Mouse (Mus musculus) stomach, embryonic 14.5 days (tissue): ENCODE data around the gene Ppp1r26. TPM values are rescaled to one million over a fixed set of nuclear protein-coding genes. Genes with fewer than 3 reads are reported as not detected.

Source experiments
- ATAC-seq: fragments of 200-750 bp; cut with Nextera tagmentation; 2 replicates; pipeline ENCODE4 v1.8.0; 2017; ENCODE audit warnings: low read depth, moderate TSS enrichment; ENCODE audit not compliant: insufficient number of reproducible peaks, insufficient read depth, low FRiP score
- H3K27ac ChIP-seq: fragments of 300-500 bp; sonication (generic); 2 replicates; pipeline ENCODE4 v1.5.1; 2014; ENCODE audit warnings: mild to moderate bottlenecking, low read length, moderate library complexity, mixed read lengths
- H3K27me3 ChIP-seq: fragments of 300-500 bp; sonication (generic); 2 replicates; pipeline ENCODE4 v1.6.1; 2014; ENCODE audit warnings: low read length, control low read depth, mixed read lengths; ENCODE audit not compliant: control insufficient read depth, insufficient read depth
- H3K36me3 ChIP-seq: fragments of 300-500 bp; sonication (generic); 2 replicates; pipeline ENCODE4 v1.6.1; 2014; ENCODE audit warnings: mild to moderate bottlenecking, control low read depth, low read length, moderate library complexity, mixed read lengths; ENCODE audit not compliant: control insufficient read depth, insufficient read depth
- H3K4me1 ChIP-seq: fragments of 300-500 bp; sonication (generic); 2 replicates; pipeline ENCODE4 v1.6.1; 2014; ENCODE audit warnings: low read length, control low read depth, mixed read lengths; ENCODE audit not compliant: control insufficient read depth, insufficient read depth
- H3K4me2 ChIP-seq: fragments of 300-500 bp; sonication (generic); replicated peaks from 2 replicates; pipeline ENCODE4 v1.6.1; 2014; ENCODE audit warnings: low read depth, low read length, control low read depth
- H3K4me3 ChIP-seq: fragments of 300-500 bp; sonication (generic); 2 replicates; pipeline ENCODE4 v1.5.1; 2014; ENCODE audit warnings: low read depth, low read length, control low read depth
- H3K9ac ChIP-seq: fragments of 300-500 bp; sonication (generic); replicated peaks from 2 replicates; pipeline ENCODE4 v1.6.1; 2014; ENCODE audit warnings: low read depth, mild to moderate bottlenecking, control low read depth, low read length, moderate library complexity, mixed read lengths
- H3K9me3 ChIP-seq: fragments of 300-500 bp; sonication (generic); 2 replicates; pipeline ENCODE4 v1.6.1; 2016; ENCODE audit warnings: low read depth, low read length, control low read depth; ENCODE audit not compliant: control insufficient read depth
- WGBS: fragments of 180-500 bp; shearing (Covaris S2); extraction: QIAGEN DNeasy Blood & Tissue Kit; methylation state at CpG from one replicate; pipeline ENCODE4 v1.1.7; 2014; 5-methylcytosine and 5-hydroxymethylcytosine counted together
- polyA plus RNA-seq: library from polyadenylated mRNA; unstranded; fragments of >200 nt; fragmentation: Nextera tagmentation; extraction: Ambion mirVana; gene quantifications from 2 replicates; pipeline ENCODE4 v1.2.1, GENCODE M21; 2014

The Ppp1r26 gene
- polyA plus RNA-seq, 1 experiment from 2014 or later = 4.4 TPM

DNA sequence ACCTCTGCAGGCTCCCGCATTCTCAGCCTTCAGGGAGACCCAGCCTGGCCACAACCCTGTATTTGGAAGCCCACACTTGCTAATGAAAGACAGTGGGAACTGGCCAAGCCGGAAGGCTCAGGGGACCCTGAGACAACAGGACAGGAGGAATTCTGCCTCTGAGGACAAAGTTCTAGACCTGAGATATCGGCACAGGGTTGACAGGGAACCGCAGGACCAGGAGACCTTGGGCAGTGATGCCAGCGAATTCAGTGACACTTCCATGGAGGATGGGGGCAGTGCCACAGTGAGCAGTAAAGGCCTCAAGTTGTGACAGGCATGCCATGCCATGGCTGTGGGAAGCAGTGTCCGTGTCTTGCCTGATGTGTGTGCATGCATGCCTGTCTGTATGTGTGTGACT is 6.9 kb downstream of the Ppp1r26 start:
- 85% methylated on average over 6 of the region's 6 CpGs for WGBS
- no peak overlapping the region for H3K9ac ChIP-seq
- no peaks in the 10 kb centered on the region; the same call in 1 of the 2 replicates for H3K36me3 ChIP-seq
- H3K4me3 ChIP-seq = no peak overlapping the region
- H3K4me2 ChIP-seq = no peak overlapping the region
- no peak overlapping the region for H3K27ac ChIP-seq
- H3K9me3 ChIP-seq = no peaks in the 10 kb centered on the region
- no peaks in the 10 kb centered on the region for H3K4me1 ChIP-seq
- H3K27me3 ChIP-seq = no peaks in the 10 kb centered on the region
- no peak for ATAC-seq

GRCm38 (mm10) chr2:28456616-28457015 is 10.0 kb downstream of the Ppp1r26 start:
- Histone ChIP-seq H3K4me3 (no peak overlapping the region), H3K4me1 (no peaks in the 10 kb centered on the region), H3K27ac (no peak overlapping the region), H3K27me3 (no peaks in the 10 kb centered on the region), H3K9me3 (no peaks in the 10 kb centered on the region), H3K4me2 (no peak overlapping the region), H3K9ac (no peak overlapping the region), H3K36me3 (no peaks in the 10 kb centered on the region; the same call in 1 of the 2 replicates)
- no peak for ATAC-seq
- 84% methylated on average over 1 of the region's 1 CpGs for WGBS

GRCm38 (mm10) chr2:28463919-28464318 is 17.3 kb downstream of the Ppp1r26 start:
- no peak overlapping the region for H3K4me3 ChIP-seq
- 56% methylated on average over 3 of the region's 3 CpGs for WGBS
- no peak for ATAC-seq
- no peak overlapping the region for H3K9ac ChIP-seq
- no peak overlapping the region for H3K4me2 ChIP-seq
- no peak overlapping the region for H3K27ac ChIP-seq
- peaks cover under 1% of the 10 kb centered on the region; the same call in 1 of the 2 replicates for H3K36me3 ChIP-seq
- no peaks in the 10 kb centered on the region for H3K27me3 ChIP-seq
- H3K4me1 ChIP-seq = 0 out of 2 replicates have a peak, but pooled peaks cover 8% of the 10 kb centered on the region
- H3K9me3 ChIP-seq = no peaks in the 10 kb centered on the region

DNA sequence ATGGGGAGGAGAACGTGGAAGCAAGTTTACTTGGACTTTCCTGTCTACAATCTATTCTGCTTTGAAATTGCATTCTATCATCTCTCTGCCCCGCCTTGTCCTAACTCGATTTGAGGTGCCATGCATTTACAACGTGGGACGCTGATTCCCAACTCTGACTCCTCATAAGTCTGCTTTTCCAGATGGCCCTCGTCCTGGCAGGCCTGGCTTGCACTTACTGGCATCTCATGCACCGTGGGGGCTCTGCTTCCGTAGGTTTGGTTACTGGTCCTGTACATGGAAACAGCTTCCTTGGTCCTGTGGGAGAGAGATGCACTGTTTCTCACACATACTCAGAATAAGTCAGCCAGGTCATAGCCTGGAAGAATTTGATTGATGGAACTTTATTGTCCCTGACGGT is 18.3 kb downstream of the Ppp1r26 start:
- no peaks in the 10 kb centered on the region for H3K9me3 ChIP-seq
- no peak overlapping the region for H3K4me2 ChIP-seq
- H3K4me1 ChIP-seq = 0 out of 2 replicates have a peak, but pooled peaks cover 9% of the 10 kb centered on the region
- no peak for ATAC-seq
- H3K36me3 ChIP-seq = peaks cover 10% of the 10 kb centered on the region
- no peak overlapping the region for H3K4me3 ChIP-seq
- no peak overlapping the region for H3K27ac ChIP-seq
- 79% methylated on average over 9 of the region's 9 CpGs for WGBS
- H3K27me3 ChIP-seq = no peaks in the 10 kb centered on the region
- H3K9ac ChIP-seq = no peak overlapping the region

DNA sequence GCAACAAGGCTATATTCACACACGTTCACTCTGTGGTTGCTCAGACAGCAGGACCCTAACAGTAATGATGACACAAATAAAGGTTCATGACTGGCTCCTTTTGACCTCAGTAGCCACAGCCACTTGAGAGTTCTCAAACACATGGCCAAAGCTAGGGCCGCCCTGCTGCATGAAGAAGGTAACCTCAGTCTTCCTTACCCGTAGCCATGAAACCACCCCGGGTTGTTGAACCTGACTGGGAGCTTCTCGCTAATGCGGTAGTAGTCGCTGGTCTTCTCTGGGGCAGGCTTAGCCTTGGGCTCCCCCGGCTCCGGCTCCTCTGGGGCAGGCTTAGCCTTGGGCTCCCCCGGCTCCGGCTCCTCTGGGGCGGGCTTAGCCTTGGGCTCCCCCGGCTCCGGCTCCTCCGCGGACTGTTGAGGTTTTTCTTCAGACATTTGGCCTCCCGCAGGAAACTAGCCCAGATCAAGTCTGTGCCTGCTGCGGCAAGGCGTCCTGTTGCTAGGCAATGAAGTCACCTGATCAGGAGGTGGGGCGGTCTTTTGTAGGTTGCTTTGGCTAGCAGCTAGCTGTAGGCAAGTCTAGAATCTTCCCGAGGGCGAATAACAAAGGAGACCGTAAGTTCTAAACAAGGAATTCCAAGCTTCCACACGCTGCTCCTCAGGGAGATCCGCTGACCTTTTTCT is 19.4 kb downstream of the Ppp1r26 start, which contains the start of gene 1700007K13Rik:
TSS of gene 1700007K13Rik (minus strand) at position 497 of the 683 bp plus-strand sequence.
- Histone ChIP-seq H3K4me1 (0 out of 2 replicates have a peak, but pooled peaks cover 9% of the 10 kb centered on the region), H3K36me3 (peaks cover 19% of the 10 kb centered on the region), H3K27ac (no peak within 1 kb of the TSS), H3K4me2 (peak within 1 kb of the TSS; percentile 50), H3K9me3 (no peaks in the 10 kb centered on the region), H3K9ac (no peak within 1 kb of the TSS), H3K4me3 (peak within 1 kb of the TSS; percentile 19), H3K27me3 (no peaks in the 10 kb centered on the region)
- 6% methylated on average over 25 of the region's 25 CpGs for WGBS
- peak; percentile 62; the same call in 1 of the 2 replicates for ATAC-seq

GRCm38 (mm10) chr2:28467860-28468485 is 21.4 kb downstream of the Ppp1r26 start, which contains the start of gene Mrps2:
Gene Mrps2, plus strand, starts transcription at chr2:28468066.
- H3K27me3 ChIP-seq = no peaks in the 10 kb centered on the region
- peaks cover 3% of the 10 kb centered on the region; the same call in 1 of the 2 replicates for H3K9me3 ChIP-seq
- H3K4me1 ChIP-seq = 0 out of 2 replicates have a peak, but pooled peaks cover 9% of the 10 kb centered on the region
- peak within 1 kb of the TSS; percentile 98 for H3K4me3 ChIP-seq
- H3K36me3 ChIP-seq = peaks cover 24% of the 10 kb centered on the region
- ATAC-seq = peak; percentile 90
- under 1% methylated on average over 52 of the region's 52 CpGs for WGBS
- peak within 1 kb of the TSS; percentile 80 for H3K4me2 ChIP-seq
- no peak within 1 kb of the TSS; the same call in 1 of the 2 replicates for H3K27ac ChIP-seq
- peak within 1 kb of the TSS; percentile 95 for H3K9ac ChIP-seq

- no peak for ATAC-seq
- H3K4me3 ChIP-seq = peak overlapping the region; percentile 98
- 54% methylated on average over 18 of the region's 18 CpGs for WGBS
Observed at GRCm38 (mm10) chr2:28468486-28469225, 22.1 kb downstream of the Ppp1r26 start.

DNA sequence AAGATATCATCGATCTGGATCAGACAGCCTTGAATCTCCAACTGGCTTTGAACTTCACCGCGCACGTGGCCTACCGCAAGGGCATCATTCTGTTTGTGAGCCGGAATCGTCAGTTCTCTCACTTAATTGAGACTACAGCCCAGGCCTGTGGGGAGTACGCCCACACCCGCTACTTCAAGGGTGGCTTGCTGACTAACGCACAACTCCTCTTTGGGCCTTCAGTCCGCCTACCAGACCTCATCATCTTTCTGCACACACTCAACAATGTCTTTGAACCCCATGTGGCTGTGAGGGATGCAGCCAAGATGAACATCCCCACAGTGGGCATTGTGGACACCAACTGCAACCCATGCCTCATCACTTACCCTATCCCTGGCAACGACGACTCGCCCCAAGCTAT is 22.9 kb downstream of the Ppp1r26 start:
- Histone ChIP-seq H3K9ac (no peak overlapping the region), H3K4me3 (no peak overlapping the region), H3K9me3 (peaks cover 5% of the 10 kb centered on the region; the same call in 1 of the 2 replicates), H3K4me2 (no peak overlapping the region), H3K27me3 (no peaks in the 10 kb centered on the region), H3K4me1 (0 out of 2 replicates have a peak, but pooled peaks cover 9% of the 10 kb centered on the region), H3K36me3 (peaks cover 24% of the 10 kb centered on the region), H3K27ac (no peak overlapping the region)
- ATAC-seq = no peak
- WGBS = 95% methylated on average over 14 of the region's 14 CpGs

More at GRCm38 (mm10) chr2:28468486-28469225, 22.1 kb downstream of the Ppp1r26 start:
- H3K27me3 ChIP-seq = no peaks in the 10 kb centered on the region
- peaks cover 24% of the 10 kb centered on the region for H3K36me3 ChIP-seq
- 0 out of 2 replicates have a peak, but pooled peaks cover 9% of the 10 kb centered on the region for H3K4me1 ChIP-seq
- H3K9me3 ChIP-seq = peaks cover 5% of the 10 kb centered on the region; the same call in 1 of the 2 replicates
- peak overlapping the region; percentile 80 for H3K4me2 ChIP-seq
- peak overlapping the region; percentile 95 for H3K9ac ChIP-seq
- H3K27ac ChIP-seq = no peak overlapping the region; the same call in 1 of the 2 replicates
